Mouse (Mus musculus): Measurements from ENCODE around the gene Tmem132b.

GRCm38 (mm10) chr5:125515006-125515405 is 16.6 kb upstream of the Tmem132b start:
- no peak for TF ChIP-seq CTCF (IDR thresholded peaks at IDR 0.05; ENCODE audit: low read depth)
- no peak for TF ChIP-seq EP300 (optimal IDR thresholded peaks at IDR 0.05)

Measured in stomach, postnatal 0 days (tissue).